Mouse (Mus musculus) gastrocnemius, postnatal 4 days (tissue): ENCODE measurements around the gene Kcnh4. TPM values are rescaled to one million over a fixed set of nuclear protein-coding genes. Genes with fewer than 3 reads are reported as not detected.

Experiments used
- total RNA-seq, 2 experiments: library from RNA; stranded (reverse); gene quantifications; 2 replicates each; pipeline ENCODE4 v1.2.3; 2021

The Kcnh4 gene
- total RNA-seq, 2 experiments from 2014 or later: 0.10 TPM; not detected in 1

Other genes with a start within 250 kb of the Kcnh4 start
- 10 to 100 TPM; 54.1 to 57.9 TPM for gene Acly, start 231.9 kb downstream of the Kcnh4 start, total RNA-seq
- gene Ttc25, start 214.3 kb downstream of the Kcnh4 start, total RNA-seq: under 1 TPM; 0.13 to 0.22 TPM
- 10 to 100 TPM; 33.3 to 38.3 TPM for gene Cnp, start 185.0 kb downstream of the Kcnh4 start, total RNA-seq
- 10 to 100 TPM; 42.5 to 43.7 TPM for gene Nkiras2, start 140.7 kb downstream of the Kcnh4 start, total RNA-seq
- 100 to 1,000 TPM; 192 to 239 TPM for gene Dnajc7, start 139.8 kb downstream of the Kcnh4 start, total RNA-seq
- 1 to 10 TPM; 1.9 to 2.2 TPM for gene Zfp385c, start 67.5 kb downstream of the Kcnh4 start, total RNA-seq
- gene Dhx58, start 55.7 kb downstream of the Kcnh4 start, total RNA-seq: 1 to 10 TPM; 1.0 to 1.1 TPM
- gene Kat2a, start 47.5 kb downstream of the Kcnh4 start, total RNA-seq: 10 to 100 TPM; 20.6 to 21.6 TPM
- gene Hspb9, start 46.1 kb downstream of the Kcnh4 start, total RNA-seq: not detected
- 10 to 100 TPM; 76.7 to 79.7 TPM for gene Rab5c, start 21.7 kb downstream of the Kcnh4 start, total RNA-seq
- gene Hcrt, start 3.0 kb upstream of the Kcnh4 start, total RNA-seq: not detected
- gene Ghdc, start 11.0 kb upstream of the Kcnh4 start, total RNA-seq: 1 to 10 TPM; 9.0 to 9.5 TPM
- gene Stat5b, start 90.8 kb upstream of the Kcnh4 start, total RNA-seq: 10 to 100 TPM; 76.1 to 90.4 TPM
- 10 to 100 TPM; 35.6 to 41.4 TPM for gene Stat5a, start 99.4 kb upstream of the Kcnh4 start, total RNA-seq
- 10 to 100 TPM; 71.5 to 75.1 TPM for gene Stat3, start 179.6 kb upstream of the Kcnh4 start, total RNA-seq
- gene Cavin1, start 210.9 kb upstream of the Kcnh4 start, total RNA-seq: 100 to 1,000 TPM; 385 to 413 TPM
- 10 to 100 TPM; 70.3 to 73.5 TPM for gene Atp6v0a1, start 249.5 kb upstream of the Kcnh4 start, total RNA-seq